Mouse (Mus musculus) forebrain, embryonic 14.5 days (tissue): ENCODE measurements around the gene Foxp1. TPM values are rescaled to one million over a fixed set of nuclear protein-coding genes. Genes with fewer than 3 reads are reported as not detected.

Experiments used
- ATAC-seq: fragments of 200-750 bp; cut with Nextera tagmentation; 2 replicates; pipeline ENCODE4 v1.8.0; 2017; ENCODE audit warnings: mild to moderate bottlenecking, moderate library complexity
- DNase-seq: peaks from one replicate; pipeline ENCODE4 v3.0.0-alpha.2; 2015; ENCODE audit warnings: low spot score
- H3K27ac ChIP-seq: fragments of 300-500 bp; sonication (generic); 2 replicates; pipeline ENCODE4 v1.5.1; 2014; ENCODE audit warnings: low read depth, mild to moderate bottlenecking, control low read depth, low read length, moderate library complexity
- H3K27me3 ChIP-seq: fragments of 300-500 bp; sonication (generic); replicated peaks from 2 replicates; pipeline ENCODE4 v1.6.1; 2014; ENCODE audit warnings: low read length, control low read depth, mixed read lengths; ENCODE audit not compliant: control insufficient read depth, insufficient read depth
- H3K36me3 ChIP-seq: fragments of 300-500 bp; sonication (generic); 2 replicates; pipeline ENCODE4 v1.6.1; 2014; ENCODE audit warnings: low read length, control low read depth; ENCODE audit not compliant: control insufficient read depth, insufficient read depth
- H3K4me1 ChIP-seq: fragments of 300-500 bp; sonication (generic); 2 replicates; pipeline ENCODE4 v1.6.1; 2014; ENCODE audit warnings: antibody characterized with exemption, low read length, control low read depth; ENCODE audit not compliant: control insufficient read depth, insufficient read depth
- H3K4me2 ChIP-seq: fragments of 300-500 bp; sonication (generic); 2 replicates; pipeline ENCODE4 v1.6.1; 2014; ENCODE audit warnings: mild to moderate bottlenecking, control low read depth, low read length
- H3K4me3 ChIP-seq: fragments of 300-500 bp; sonication (generic); 2 replicates; pipeline ENCODE4 v1.5.1; 2014; ENCODE audit warnings: low read depth, low read length, control low read depth
- H3K9ac ChIP-seq: fragments of 300-500 bp; sonication (generic); 2 replicates; pipeline ENCODE4 v1.6.1; 2014; ENCODE audit warnings: mild to moderate bottlenecking, low read length, control low read depth, moderate library complexity
- H3K9me3 ChIP-seq: fragments of 300-500 bp; sonication (generic); replicated peaks from 2 replicates; pipeline ENCODE4 v1.6.1; 2016; ENCODE audit warnings: low read length, control low read depth, mixed read lengths; ENCODE audit not compliant: control insufficient read depth
- WGBS: fragments of 180-500 bp; shearing (Covaris S2); extraction: QIAGEN DNeasy Blood & Tissue Kit; methylation state at CpG from one replicate; pipeline ENCODE4 v1.1.7; 2014; 5-methylcytosine and 5-hydroxymethylcytosine counted together
- polyA plus RNA-seq: library from polyadenylated mRNA; unstranded; fragments of >200 nt; fragmentation: Nextera tagmentation; extraction: Ambion mirVana; gene quantifications from 2 replicates; pipeline ENCODE4 v1.2.1, GENCODE M21; 2014

Foxp1 gene
- polyA plus RNA-seq, 1 experiment from 2014 or later, result 63.3 TPM

GRCm38 (mm10) chr6:99035459-99036375 is 486.8 kb downstream of the Foxp1 start:
- no peak overlapping the region for H3K4me2 ChIP-seq
- H3K36me3 ChIP-seq, result no peaks in the 10 kb centered on the region
- 90% methylated on average over 8 of the region's 8 CpGs for WGBS

GRCm38 (mm10) chr6:99033062-99033461 is 489.5 kb downstream of the Foxp1 start:
- Histone ChIP-seq H3K4me2 (no peak overlapping the region), H3K9ac (no peak overlapping the region), H3K36me3 (no peaks in the 10 kb centered on the region), H3K4me1 (peaks cover 3% of the 10 kb centered on the region; the same call in 1 of the 2 replicates), H3K27ac (no peak overlapping the region), H3K9me3 (no peaks in the 10 kb centered on the region), H3K4me3 (no peak overlapping the region), H3K27me3 (no peaks in the 10 kb centered on the region)
- DNase-seq (no peak), ATAC-seq (no peak)
- 54% methylated on average over 6 of the region's 6 CpGs for WGBS

More at GRCm38 (mm10) chr6:99035459-99036375, 486.8 kb downstream of the Foxp1 start:
- no peak overlapping the region for H3K9ac ChIP-seq
- no peaks in the 10 kb centered on the region for H3K4me1 ChIP-seq
- DNase-seq (no peak), ATAC-seq (no peak)
- H3K4me3 ChIP-seq, result no peak overlapping the region
- H3K27me3 ChIP-seq, result no peaks in the 10 kb centered on the region
- no peaks in the 10 kb centered on the region for H3K9me3 ChIP-seq
- no peak overlapping the region for H3K27ac ChIP-seq

GRCm38 (mm10) chr6:99031321-99031903 is 491.1 kb downstream of the Foxp1 start:
- no peak overlapping the region for H3K4me3 ChIP-seq
- H3K4me2 ChIP-seq, result no peak overlapping the region
- H3K27me3 ChIP-seq, result no peaks in the 10 kb centered on the region
- H3K9me3 ChIP-seq, result no peaks in the 10 kb centered on the region
- no peak overlapping the region for H3K9ac ChIP-seq
- H3K4me1 ChIP-seq, result peaks cover 3% of the 10 kb centered on the region; the same call in 1 of the 2 replicates
- DNase-seq (no peak), ATAC-seq (no peak)
- no peak overlapping the region for H3K27ac ChIP-seq
- H3K36me3 ChIP-seq, result no peaks in the 10 kb centered on the region
- WGBS, result 86% methylated on average over 9 of the region's 9 CpGs

- WGBS, result 37% methylated on average over 6 of the region's 6 CpGs
- H3K27me3 ChIP-seq, result no peaks in the 10 kb centered on the region
- H3K36me3 ChIP-seq, result no peaks in the 10 kb centered on the region
- peaks cover 10% of the 10 kb centered on the region for H3K4me1 ChIP-seq
- H3K4me3 ChIP-seq, result no peak overlapping the region
- ATAC-seq, result no peak
- H3K27ac ChIP-seq, result no peak overlapping the region
- no peak overlapping the region for H3K9ac ChIP-seq
- H3K9me3 ChIP-seq, result no peaks in the 10 kb centered on the region
- no peak for DNase-seq
- no peak overlapping the region for H3K4me2 ChIP-seq
Observed at GRCm38 (mm10) chr6:99030251-99030650, 492.3 kb downstream of the Foxp1 start.

GRCm38 (mm10) chr6:99029438-99029837 is 493.1 kb downstream of the Foxp1 start:
- H3K4me2 ChIP-seq, result no peak overlapping the region
- WGBS, result 18% methylated on average over 5 of the region's 5 CpGs
- no peak for ATAC-seq
- peaks cover 13% of the 10 kb centered on the region for H3K4me1 ChIP-seq
- no peaks in the 10 kb centered on the region for H3K9me3 ChIP-seq
- no peak for DNase-seq
- H3K9ac ChIP-seq, result no peak overlapping the region
- no peak overlapping the region for H3K27ac ChIP-seq
- H3K36me3 ChIP-seq, result no peaks in the 10 kb centered on the region
- H3K27me3 ChIP-seq, result no peaks in the 10 kb centered on the region
- no peak overlapping the region for H3K4me3 ChIP-seq

- Histone ChIP-seq H3K4me3 (peak overlapping the region; percentile 62), H3K4me1 (peaks cover 13% of the 10 kb centered on the region), H3K9ac (peak overlapping the region; percentile 80), H3K27ac (peak overlapping the region; percentile 88; the same call in 1 of the 2 replicates), H3K36me3 (no peaks in the 10 kb centered on the region), H3K9me3 (no peaks in the 10 kb centered on the region), H3K27me3 (no peaks in the 10 kb centered on the region), H3K4me2 (peak overlapping the region; percentile 88)
- no peak for DNase-seq
- no peak for ATAC-seq
- WGBS, result 4% methylated on average over 6 of the region's 6 CpGs
Observed at GRCm38 (mm10) chr6:99028989-99029305, 493.6 kb downstream of the Foxp1 start.

- WGBS, result under 1% methylated on average over 59 of the region's 87 CpGs
- peak; percentile 81 for DNase-seq
- peak overlapping the region; percentile 62 for H3K4me3 ChIP-seq
- no peaks in the 10 kb centered on the region for H3K36me3 ChIP-seq
- peak overlapping the region; percentile 88 for H3K27ac ChIP-seq
- no peaks in the 10 kb centered on the region for H3K27me3 ChIP-seq
- peak overlapping the region; percentile 88 for H3K4me2 ChIP-seq
- peak overlapping the region; percentile 80 for H3K9ac ChIP-seq
- no peaks in the 10 kb centered on the region for H3K9me3 ChIP-seq
- peaks cover 13% of the 10 kb centered on the region for H3K4me1 ChIP-seq
- ATAC-seq, result peak; percentile 97
Observed at GRCm38 (mm10) chr6:99028161-99028988, 494.1 kb downstream of the Foxp1 start.

GRCm38 (mm10) chr6:99027542-99028160 is 494.9 kb downstream of the Foxp1 start:
- no peaks in the 10 kb centered on the region for H3K36me3 ChIP-seq
- H3K4me1 ChIP-seq, result peaks cover 13% of the 10 kb centered on the region
- peak overlapping the region; percentile 80 for H3K9ac ChIP-seq
- peak; percentile 57 for DNase-seq
- no peak for ATAC-seq
- peak overlapping the region; percentile 88 for H3K27ac ChIP-seq
- WGBS, result 0% methylated on average over 21 of the region's 22 CpGs
- no peaks in the 10 kb centered on the region for H3K27me3 ChIP-seq
- H3K4me2 ChIP-seq, result peak overlapping the region; percentile 88
- H3K4me3 ChIP-seq, result peak overlapping the region; percentile 62
- no peaks in the 10 kb centered on the region for H3K9me3 ChIP-seq
